Mouse (Mus musculus) spleen, embryonic (tissue): Measurements from ENCODE around the gene C1qa.

Experiments
- CTCF ChIA-PET: fragments of 350-600 bp; sonication (Branson Sonifier 250); formaldehyde crosslinking; loops from one replicate; lab custom pipeline; 2022; lab: Charles Lee

C1qa gene

DNA sequence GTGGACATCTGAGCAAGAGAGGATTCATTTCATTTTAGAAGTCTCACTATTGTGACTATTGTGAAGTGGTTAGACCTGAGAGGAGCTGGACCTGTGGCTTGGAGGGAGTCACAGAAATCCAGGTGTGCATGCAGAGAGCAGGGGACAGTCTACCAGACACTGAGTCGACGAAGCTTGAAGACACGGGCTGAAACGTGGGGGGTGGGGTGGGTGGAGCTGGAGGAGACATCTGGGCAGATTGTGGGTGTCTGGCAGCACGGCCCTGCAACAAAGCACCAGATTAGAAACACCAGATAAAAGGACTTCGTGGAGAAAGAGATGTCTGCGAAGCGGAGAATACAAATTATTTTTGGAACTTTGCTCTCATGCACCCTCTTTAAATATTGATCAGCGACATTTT, 35.1 kb downstream of the C1qa start:
- CTCF ChIA-PET, result no interaction called here

DNA sequence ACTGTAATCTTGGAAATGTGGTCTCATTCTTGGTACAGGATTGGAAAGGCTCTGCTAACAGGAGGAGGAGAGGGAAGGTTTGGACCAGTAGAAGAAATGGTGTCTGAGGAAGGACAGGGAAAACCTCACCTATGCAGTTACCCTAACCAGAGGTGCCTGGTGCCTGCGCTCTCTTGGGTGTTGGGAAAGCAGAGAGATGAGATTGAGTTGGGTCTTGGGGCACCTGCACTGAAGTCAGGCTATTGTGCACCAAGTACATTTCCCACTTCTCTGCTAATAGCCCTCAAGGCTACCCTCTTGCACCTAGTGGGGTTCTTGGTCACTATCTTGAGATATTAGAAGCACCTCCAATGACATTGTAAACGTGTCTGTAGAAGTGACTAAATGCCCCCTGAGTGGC, 36.2 kb downstream of the C1qa start:
- CTCF ChIA-PET, result no interaction called here

DNA sequence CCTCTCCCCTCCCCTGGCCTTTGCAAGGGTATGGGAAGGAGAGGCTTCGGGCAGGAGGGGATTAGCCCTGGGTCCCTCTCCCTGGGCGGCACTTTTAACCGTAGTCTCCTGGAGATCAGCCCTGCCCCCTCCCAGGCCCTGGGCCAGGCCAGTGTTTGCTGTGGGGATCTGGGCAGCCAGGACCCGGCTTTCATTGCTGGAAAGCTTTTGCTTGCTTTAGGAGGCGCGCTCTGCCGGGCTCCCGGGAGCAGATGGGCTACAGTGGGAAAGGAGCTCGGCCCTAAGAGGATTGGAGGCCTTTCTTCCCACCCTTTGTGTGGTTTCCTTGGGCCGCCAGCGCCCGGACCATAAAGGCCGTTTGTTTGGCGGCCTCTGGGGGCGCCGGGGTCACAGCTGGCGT, 36.8 kb downstream of the C1qa start:
- CTCF ChIA-PET, result no interaction called here

DNA sequence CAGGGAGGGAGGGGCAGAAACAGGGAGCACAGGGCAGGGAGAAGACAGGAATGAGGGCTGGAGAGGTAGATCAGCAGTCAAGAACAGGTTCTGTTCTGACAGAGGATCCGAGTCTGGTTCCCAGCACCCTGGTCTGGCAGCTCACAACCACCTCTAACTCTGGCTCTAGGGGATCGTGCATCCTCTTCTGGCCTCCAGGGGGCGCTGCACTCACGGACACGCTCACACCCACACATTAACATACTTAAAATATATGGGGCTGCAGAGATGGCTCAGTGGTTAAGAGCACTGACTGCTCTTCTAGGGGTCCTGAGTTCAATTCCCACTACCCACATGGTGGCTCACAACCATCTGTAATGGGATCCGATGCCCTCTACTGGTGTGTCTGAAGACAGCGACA, 38.6 kb downstream of the C1qa start:
- CTCF ChIA-PET, result no interaction called here

DNA sequence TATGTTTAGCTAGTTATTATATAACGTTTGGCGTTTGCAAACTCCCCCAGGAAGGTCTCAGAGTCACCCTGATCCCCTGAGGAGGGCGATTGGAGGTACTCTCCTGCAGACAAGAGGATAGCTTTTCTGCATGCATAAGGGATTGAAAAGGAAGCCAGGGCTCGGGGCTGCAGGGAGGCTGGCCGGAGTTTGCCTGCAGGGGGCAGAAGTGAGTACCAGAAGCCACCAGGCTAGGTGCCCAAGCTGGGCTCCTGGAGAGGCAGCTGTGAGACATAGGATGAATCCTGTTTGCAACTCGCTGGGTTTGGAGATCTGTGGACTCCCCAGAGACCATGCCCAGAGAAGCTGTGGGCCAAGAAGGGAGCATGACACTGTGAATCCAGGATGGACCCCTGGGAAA, 43.5 kb downstream of the C1qa start:
- CTCF ChIA-PET, result no interaction called here

DNA sequence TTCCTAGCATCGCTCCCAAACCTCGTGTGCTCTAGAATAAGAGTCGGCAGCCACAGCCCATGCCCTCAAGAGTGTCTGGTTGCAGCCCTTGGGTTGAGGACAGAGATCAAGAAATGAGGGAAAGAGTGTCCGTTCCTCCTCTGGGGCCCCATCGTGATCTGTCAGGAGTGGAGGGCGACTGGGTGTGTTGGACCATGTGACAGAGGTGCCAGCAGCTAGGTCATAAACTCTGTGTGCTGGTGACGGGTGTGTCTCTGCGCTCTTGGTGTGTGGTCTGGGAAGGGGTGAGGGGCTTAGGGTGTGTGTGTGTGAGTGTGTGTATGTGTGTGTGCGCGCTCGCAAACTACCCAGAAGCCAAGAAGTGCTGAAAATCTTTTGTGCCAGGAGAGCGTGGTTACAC, 45.6 kb downstream of the C1qa start:
- CTCF ChIA-PET, result no interaction called here

DNA sequence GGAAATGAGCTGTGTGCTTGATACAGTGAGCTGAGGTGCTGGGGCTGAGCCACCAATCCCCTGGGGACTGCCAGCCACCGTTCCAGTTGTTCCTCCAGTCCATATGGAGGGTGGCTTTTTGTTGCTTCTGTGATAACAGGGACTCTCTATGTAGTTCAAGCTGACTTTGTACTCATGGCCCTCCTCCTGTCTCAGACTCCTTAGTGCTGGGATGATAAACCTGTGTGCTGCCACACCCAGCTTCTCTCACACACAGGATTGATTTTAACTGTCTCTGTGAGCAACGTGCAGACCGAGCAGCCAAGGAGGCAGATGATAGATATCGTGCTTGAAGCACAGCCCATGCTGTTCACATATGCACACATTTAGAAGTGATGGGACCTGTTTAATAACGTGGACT, 46.5 kb downstream of the C1qa start:
- CTCF ChIA-PET, result no interaction called here

DNA sequence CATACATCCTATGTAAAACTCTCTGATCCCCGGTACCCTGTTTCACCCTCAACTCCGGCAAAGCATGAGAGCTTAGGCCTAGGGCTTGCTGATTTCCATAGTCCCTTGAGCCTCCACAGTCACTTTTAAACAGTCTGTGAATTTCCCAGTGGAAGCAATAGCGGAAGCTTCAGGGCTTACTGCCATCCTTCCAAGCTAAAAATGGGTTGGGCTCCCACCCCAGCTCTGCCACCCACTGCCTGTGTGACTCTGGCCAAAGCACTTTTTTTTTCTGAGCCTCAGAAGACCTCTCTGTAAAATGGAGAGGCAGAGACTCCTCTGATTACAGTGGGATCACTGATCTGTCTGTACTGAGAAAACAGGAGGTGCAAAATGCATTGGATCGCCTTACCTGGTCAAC, 50.0 kb downstream of the C1qa start:
- CTCF ChIA-PET, result no interaction called here

DNA sequence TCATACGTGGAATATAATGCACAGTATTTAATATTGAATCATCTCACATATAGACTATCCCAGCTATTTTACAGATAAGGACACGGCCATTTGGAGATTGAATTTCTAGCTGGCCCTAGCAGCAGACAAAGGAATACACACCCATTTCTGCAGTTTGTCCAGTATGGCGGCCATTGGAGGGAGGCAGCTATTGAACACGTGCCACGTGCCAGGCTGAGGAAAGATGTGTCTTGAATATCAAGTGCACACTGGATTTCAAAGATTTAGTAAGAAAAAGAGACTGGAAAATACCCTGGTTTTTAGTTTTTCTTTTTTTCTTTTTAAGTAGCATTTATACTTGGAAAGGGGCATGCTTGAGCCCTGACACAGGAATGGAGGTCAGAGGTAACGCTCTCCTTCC, 51.4 kb downstream of the C1qa start:
- CTCF ChIA-PET, result no interaction called here
